Mouse (Mus musculus) liver, adult 2 months (tissue): ENCODE measurements around the gene Apol8. TPM values are rescaled to one million over a fixed set of nuclear protein-coding genes. Genes with fewer than 3 reads are reported as not detected.
A peak's percentile ranks its signal among the peaks of the same experiment; 100 is the strongest.

Experiments
- DNase-seq: peaks from one replicate; pipeline ENCODE4 v3.0.0-alpha.2; 2011; ENCODE audit warnings: low read depth, low spot score; ENCODE audit errors: extremely low read depth
- H3K27ac ChIP-seq: fragments of 200-500 bp; replicated peaks from 2 replicates; pipeline ENCODE4 v1.5.1; 2012; ENCODE audit warnings: low read depth, mild to moderate bottlenecking, control low read depth, inconsistent platforms, low read length; ENCODE audit not compliant: insufficient read depth
- H3K27me3 ChIP-seq: fragments of 200-500 bp; 2 replicates; pipeline ENCODE4 v1.6.1; 2012; ENCODE audit warnings: mild to moderate bottlenecking, moderate library complexity, low read length, inconsistent platforms; ENCODE audit not compliant: control insufficient read depth, insufficient read depth
- H3K36me3 ChIP-seq: fragments of 200-500 bp; 2 replicates; pipeline ENCODE4 v1.6.1; 2012; ENCODE audit warnings: low read length, inconsistent platforms; ENCODE audit not compliant: control insufficient read depth, insufficient read depth
- H3K4me1 ChIP-seq: fragments of 200-500 bp; 2 replicates; pipeline ENCODE4 v1.6.1; 2011; ENCODE audit warnings: low read length; ENCODE audit not compliant: control insufficient read depth, insufficient read depth
- H3K4me3 ChIP-seq: fragments of 200-500 bp; 2 replicates; pipeline ENCODE4 v1.5.1; 2011; ENCODE audit warnings: low read depth, mild to moderate bottlenecking, control low read depth, low read length, moderate library complexity; ENCODE audit not compliant: insufficient read depth
- H3K79me2 ChIP-seq: fragments of 200-500 bp; 2 replicates; pipeline ENCODE4 v1.6.1; 2012; ENCODE audit warnings: inconsistent platforms, mild to moderate bottlenecking, low read length, moderate library complexity; ENCODE audit not compliant: control insufficient read depth, insufficient read depth
- H3K9ac ChIP-seq: fragments of 200-500 bp; 2 replicates; pipeline ENCODE4 v1.6.1; 2012; ENCODE audit warnings: low read depth, mild to moderate bottlenecking, control low read depth, inconsistent platforms, low read length
- CTCF ChIP-seq: fragments of 200-500 bp; IDR thresholded peaks from 2 replicates; pipeline ENCODE4 v1.5.1; 2011; ENCODE audit warnings: low read depth, low read length, control low read depth
- POLR2A ChIP-seq: fragments of 200-500 bp; IDR thresholded peaks from 2 replicates; pipeline ENCODE4 v1.6.1; 2011; ENCODE audit warnings: low read length, control low read depth; ENCODE audit not compliant: insufficient read depth; ENCODE audit errors: extremely low read depth
- WGBS: fragments of 180-500 bp; shearing (Covaris S2); methylation state at CpG from one replicate; pipeline ENCODE4 v1.1.7; 2018; 5-methylcytosine and 5-hydroxymethylcytosine counted together
- polyA plus RNA-seq: library from polyadenylated mRNA; depleted of rRNA; stranded (reverse); fragments of >200 nt; gene quantifications from 2 replicates; pipeline ENCODE4 v1.2.3, GENCODE M21; 2012
- total RNA-seq: library from RNA; depleted of rRNA; stranded (reverse); fragments of >200 nt; gene quantifications from 2 replicates; pipeline ENCODE4 v1.2.3, GENCODE M21; 2014

The Apol8 gene
- total and polyA plus RNA-seq, 2 experiments: 0.09 TPM; not detected in 1

DNA sequence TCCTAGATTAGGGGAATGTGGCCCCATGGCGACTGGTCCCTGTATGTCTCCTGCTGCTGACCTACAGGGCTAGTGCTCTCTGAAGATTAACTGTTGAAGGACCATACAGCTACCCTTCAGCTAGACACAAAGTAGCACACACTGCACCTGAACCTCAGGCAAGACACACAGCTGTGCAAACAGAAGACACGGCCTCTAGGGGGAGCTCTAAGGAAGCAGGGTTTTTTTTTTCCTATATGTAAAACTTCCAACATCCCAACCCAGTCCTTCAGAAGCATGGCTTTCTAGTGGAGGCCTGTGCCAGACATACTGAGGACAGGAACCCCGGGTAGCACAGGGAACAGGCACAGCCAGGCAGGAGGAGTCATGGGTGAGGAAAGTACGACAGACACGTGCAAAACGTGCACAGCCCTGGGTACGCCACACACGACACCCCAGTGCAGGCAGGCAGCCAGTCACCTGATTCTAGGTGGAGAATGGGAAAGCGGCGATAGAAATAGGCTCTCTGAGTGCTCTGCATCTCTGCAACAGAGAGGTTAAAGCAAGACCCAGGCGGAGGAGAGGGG, 25.7 kb upstream of the Apol8 start:
- Histone ChIP-seq H3K4me1 (no peaks in the 10 kb centered on the region), H3K36me3 (peaks cover 68% of the 10 kb centered on the region), H3K27me3 (no peaks in the 10 kb centered on the region), H3K27ac (no peak overlapping the region), H3K79me2 (peaks cover 5% of the 10 kb centered on the region; the same call in 1 of the 2 replicates), H3K9ac (no peak overlapping the region), H3K4me3 (no peak overlapping the region)
- peak; percentile 37 for DNase-seq
- TF ChIP-seq CTCF (peak; percentile 54), POLR2A (no peak)
- WGBS: 77% methylated on average over 11 of the region's 11 CpGs

DNA sequence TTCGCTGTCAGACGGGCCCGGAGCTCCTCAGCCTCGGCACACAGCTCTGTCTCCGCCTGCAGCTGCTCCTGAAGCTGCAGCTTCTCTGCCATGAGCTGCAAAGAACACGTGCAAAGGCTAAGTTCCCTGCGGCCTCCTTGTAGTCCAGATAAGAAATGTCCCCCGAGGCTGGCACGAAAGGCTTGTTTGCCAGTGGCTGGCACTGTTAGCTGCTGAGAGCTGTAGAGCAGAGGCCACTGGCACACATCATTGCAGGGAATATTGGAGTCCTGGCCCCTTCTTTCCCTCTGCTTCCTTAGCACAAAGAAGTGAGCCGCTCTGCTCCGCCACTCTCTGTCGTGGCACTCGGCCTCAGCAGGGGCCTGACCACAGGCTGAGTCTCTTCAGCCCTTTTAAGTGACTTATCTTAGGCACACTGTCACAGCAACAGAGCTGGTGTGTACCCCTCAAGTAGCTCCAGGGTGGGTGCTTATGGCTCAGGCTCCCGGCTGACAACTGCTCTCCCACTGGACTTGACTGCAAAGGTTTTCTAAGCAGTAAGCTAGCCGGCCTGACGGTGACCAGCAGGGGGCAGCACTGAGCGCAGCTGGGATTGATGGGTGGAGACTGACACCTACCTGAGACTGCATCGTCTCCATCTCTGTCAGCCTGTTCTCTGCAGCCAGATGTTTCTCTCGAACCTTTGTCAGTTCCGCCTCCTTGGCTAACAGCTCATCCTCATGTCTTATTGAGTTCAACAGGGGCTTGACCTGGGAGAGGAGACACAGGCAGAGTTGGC, 18.6 kb upstream of the Apol8 start:
- Histone ChIP-seq H3K9ac (no peak overlapping the region), H3K79me2 (no peaks in the 10 kb centered on the region), H3K27ac (no peak overlapping the region), H3K4me1 (no peaks in the 10 kb centered on the region; the same call in 1 of the 2 replicates), H3K4me3 (no peak overlapping the region), H3K27me3 (no peaks in the 10 kb centered on the region), H3K36me3 (peaks cover 54% of the 10 kb centered on the region)
- WGBS: 72% methylated on average over 20 of the region's 20 CpGs
- DNase-seq: peak; percentile 48
- TF ChIP-seq CTCF (peak; percentile 98), POLR2A (no peak)

DNA sequence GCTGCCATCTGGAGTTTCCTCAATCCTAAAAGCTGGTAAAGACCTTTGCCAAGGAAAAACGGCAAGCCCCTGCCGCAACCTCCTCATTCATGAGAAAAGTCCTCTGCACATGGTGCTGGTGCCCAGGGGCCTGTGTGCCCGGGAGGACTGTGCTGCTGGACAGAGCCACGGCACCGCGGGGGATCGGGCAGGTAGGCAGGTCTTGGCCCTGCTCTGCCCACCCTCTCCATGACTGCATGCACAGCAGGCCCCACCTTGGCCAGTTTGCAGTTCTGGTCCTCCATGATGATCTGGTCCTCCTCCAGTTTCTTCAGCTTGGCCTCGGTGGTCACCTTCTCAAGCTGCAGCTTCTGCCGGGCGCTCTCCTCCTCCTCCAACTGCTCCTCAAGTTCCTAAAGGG, 17.5 kb upstream of the Apol8 start:
- no peak for TF ChIP-seq CTCF
- no peak for TF ChIP-seq POLR2A
- Histone ChIP-seq H3K4me1 (no peaks in the 10 kb centered on the region; the same call in 1 of the 2 replicates), H3K36me3 (peaks cover 60% of the 10 kb centered on the region), H3K9ac (no peak overlapping the region), H3K4me3 (no peak overlapping the region), H3K27ac (no peak overlapping the region), H3K27me3 (no peaks in the 10 kb centered on the region), H3K79me2 (no peaks in the 10 kb centered on the region)
- no peak for DNase-seq
- WGBS: 95% methylated on average over 10 of the region's 10 CpGs

DNA sequence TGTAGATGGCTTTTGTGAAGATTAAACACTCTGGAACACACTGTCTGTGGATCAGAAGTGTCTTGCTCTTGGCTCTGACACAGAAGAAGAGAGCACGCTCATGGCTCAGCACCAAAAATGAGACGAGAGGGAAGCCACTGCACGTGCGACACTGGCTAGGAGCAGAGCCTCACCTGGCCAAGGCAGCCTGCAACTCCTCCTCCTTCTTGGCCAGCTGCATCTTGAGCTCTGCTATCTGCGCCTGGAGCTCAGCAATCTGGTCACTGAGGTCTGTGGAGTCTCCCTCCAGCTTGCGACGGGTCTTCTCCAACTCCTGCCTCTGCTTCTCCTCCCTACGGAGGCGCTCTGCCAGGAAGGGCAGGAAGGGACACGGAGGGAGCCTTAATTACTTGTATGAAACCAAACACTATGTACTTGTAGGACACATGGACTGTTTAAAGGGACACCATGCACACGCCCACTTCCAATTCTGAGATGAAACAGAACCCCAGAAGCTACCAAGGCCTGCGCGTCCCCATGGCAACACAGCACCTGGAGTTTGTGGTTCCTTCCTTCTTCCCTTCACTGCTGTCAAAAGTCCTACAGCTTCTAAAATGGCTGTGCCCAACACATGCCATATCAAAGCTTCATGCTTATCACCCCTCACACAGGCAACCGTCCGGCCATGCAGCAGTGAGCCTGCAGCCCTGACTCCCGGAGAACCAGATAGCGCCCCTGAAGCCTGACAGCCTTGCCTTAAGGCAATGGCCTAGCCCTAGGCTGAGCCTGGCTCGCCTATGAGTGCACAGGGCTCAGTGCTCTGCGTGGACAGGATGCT, 16.5 kb upstream of the Apol8 start:
- TF ChIP-seq POLR2A (no peak), CTCF (no peak)
- Histone ChIP-seq H3K27me3 (no peaks in the 10 kb centered on the region), H3K9ac (no peak overlapping the region), H3K4me1 (no peaks in the 10 kb centered on the region; the same call in 1 of the 2 replicates), H3K36me3 (peaks cover 62% of the 10 kb centered on the region), H3K79me2 (no peaks in the 10 kb centered on the region), H3K27ac (no peak overlapping the region), H3K4me3 (no peak overlapping the region)
- peak; percentile 27 for DNase-seq
- 86% methylated on average over 19 of the region's 19 CpGs for WGBS

DNA sequence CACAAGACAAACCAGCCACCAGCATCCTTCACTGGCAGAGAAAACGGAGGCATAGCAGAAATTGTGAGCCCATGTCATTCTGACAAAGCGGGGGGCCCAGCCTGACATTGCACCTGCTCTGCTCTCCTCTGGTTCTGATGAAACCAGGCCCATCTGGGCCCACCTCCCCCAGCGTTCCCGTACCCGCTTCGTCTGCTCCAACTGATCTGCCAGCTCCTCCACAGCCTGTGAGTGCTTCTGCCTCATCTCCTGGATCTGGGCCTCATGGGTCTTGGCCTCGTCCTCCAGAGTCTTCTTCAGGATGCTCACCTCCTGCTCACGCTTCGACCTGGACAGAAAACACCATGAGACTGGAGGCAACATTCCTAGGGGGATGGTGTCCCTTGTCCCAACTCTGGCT, 14.1 kb upstream of the Apol8 start:
- no peak for TF ChIP-seq POLR2A
- H3K4me3 ChIP-seq: no peak overlapping the region
- H3K36me3 ChIP-seq: peaks cover 75% of the 10 kb centered on the region
- WGBS: 96% methylated on average over 9 of the region's 9 CpGs
- no peak for DNase-seq
- H3K27me3 ChIP-seq: no peaks in the 10 kb centered on the region
- no peaks in the 10 kb centered on the region; the same call in 1 of the 2 replicates for H3K4me1 ChIP-seq
- no peak overlapping the region for H3K27ac ChIP-seq
- no peaks in the 10 kb centered on the region for H3K79me2 ChIP-seq
- H3K9ac ChIP-seq: no peak overlapping the region
